Mouse (Mus musculus) thymus, adult 2 months (tissue): ENCODE data around the gene Setd1b.

Source experiments
- CTCF ChIP-seq: fragments of 200-500 bp; IDR thresholded peaks from 2 replicates; pipeline ENCODE4 v1.5.1; 2012; ENCODE audit warnings: mild to moderate bottlenecking, control low read depth, low read length, moderate library complexity, borderline replicate concordance; ENCODE audit not compliant: control insufficient read depth, poor library complexity, insufficient read depth; ENCODE audit errors: extremely low read depth
- POLR2A ChIP-seq: fragments of 200-500 bp; IDR thresholded peaks from 2 replicates; pipeline ENCODE4 v1.6.1; 2012; ENCODE audit warnings: mild to moderate bottlenecking, low read length, control low read depth, moderate library complexity; ENCODE audit not compliant: control insufficient read depth, poor library complexity, insufficient read depth; ENCODE audit errors: extremely low read depth

DNA sequence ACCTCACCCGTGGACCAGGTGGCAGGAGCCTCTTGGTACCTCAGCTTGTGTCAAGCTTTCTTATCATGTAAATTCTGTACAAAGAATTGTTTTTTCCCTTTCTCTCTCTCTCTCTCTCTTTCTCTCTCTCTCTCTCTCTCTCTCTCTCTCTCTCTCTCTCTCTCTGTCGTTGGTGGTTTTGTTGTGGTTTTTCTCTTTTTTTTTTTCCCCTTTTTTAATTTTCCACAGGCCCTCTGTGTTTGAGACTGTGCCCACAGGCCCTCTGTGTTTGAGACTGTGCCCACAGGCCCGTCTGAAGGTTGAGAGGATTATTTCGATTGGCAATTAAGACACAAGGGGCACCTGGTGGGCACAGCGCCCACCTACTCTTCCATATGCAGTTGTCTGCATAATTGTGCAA lies 25.6 kb downstream of the Setd1b start:
- TF ChIP-seq CTCF = no peak
- TF ChIP-seq POLR2A = no peak
